Mouse (Mus musculus): ENCODE data around the gene Agap1.

DNA sequence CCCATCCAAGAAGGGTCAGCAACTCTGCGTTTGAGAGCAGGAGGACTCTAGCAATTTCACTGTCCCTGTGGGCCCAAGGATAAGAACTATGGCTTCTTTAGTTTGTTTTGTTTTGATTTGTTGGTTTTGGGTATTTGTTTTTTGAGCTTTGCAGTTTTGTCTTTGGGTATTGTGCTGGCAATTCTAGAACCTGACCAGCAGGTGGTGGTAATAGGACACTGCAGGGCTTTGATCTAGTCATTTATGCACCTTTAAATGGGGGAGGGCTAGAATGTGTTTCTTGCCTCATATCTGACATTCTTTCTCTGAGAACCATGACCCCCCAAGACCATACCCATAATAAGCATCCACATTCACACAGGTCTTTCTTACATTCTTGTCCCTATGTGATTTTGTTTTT, 315.7 kb downstream of the Agap1 start:
- TF ChIP-seq CTCF (IDR thresholded peaks at IDR 0.05; ENCODE audit: control insufficient read depth, insufficient read depth, low read length) (no peak), POLR2A (IDR thresholded peaks at IDR 0.05; ENCODE audit: borderline replicate concordance, control insufficient read depth, low read depth, low read length) (no peak)

All from bone marrow, adult 2 months (tissue).